Mouse (Mus musculus) lung, postnatal 0 days (tissue): Measurements from ENCODE around the gene Taok3.

Experiments
- CTCF ChIP-seq: IDR thresholded peaks from 2 replicates; pipeline ENCODE4 v1.5.1; 2016; ENCODE audit warnings: antibody characterized with exemption, mild to moderate bottlenecking
- EP300 ChIP-seq: IDR thresholded peaks from 2 replicates; pipeline ENCODE4 v1.6.1; 2016; ENCODE audit warnings: antibody characterized with exemption, mild to moderate bottlenecking, control low read depth

DNA sequence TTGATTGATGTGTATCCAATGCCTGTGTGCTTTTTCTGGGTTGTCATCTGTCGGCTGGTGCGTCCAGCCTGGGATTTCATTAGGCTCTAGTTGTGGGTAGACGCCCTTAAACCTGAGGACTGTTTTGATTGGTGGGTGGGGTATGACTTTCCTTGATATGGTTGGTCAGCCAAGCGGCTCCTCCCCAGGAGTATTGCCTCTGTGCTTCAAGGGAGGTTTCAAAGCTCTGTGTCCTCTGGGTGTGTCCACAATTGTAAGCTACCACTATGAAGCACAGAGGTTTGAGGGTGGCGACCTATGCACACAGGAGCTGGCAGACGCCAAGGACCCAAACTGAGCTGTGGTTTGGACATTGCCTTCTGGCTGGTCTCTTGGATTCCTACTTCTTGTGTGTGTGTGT lies 172.6 kb downstream of the Taok3 start:
- TF ChIP-seq CTCF (no peak), EP300 (no peak)
